Mouse (Mus musculus): ENCODE measurements around the gene Cd274.

DNA sequence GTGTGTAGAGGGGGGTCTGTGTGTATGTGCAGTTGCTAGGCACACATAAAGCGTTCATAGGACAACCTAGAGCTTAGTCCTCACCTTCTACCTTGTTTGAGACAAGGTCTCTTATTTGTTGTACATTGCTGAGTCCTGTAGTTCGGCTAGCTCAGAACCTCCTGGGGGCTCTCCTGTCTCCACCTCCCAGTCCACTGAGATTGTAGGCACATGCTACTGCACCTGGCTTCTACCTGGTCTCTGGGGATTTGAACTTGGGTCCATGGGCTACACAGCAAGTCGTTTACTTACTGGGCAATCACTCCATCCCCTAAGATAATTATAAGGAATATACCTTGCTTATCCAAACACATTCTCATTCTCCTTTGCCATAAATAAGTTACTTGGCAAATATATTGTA, 5.4 kb downstream of the Cd274 start:
- TF ChIP-seq IRF4 (IDR thresholded peaks at IDR 0.05; ENCODE audit: low read depth, low read length): 0 out of 2 replicates have a peak, but pooled peaks have one; percentile 9
- no peak for TF ChIP-seq RCOR1 (conservative IDR thresholded peaks at IDR 0.05; ENCODE audit: low read depth, low read length)
- TF ChIP-seq EP300 (IDR thresholded peaks at IDR 0.05; ENCODE audit: low read length): no peak
- no peak for TF ChIP-seq UBTF (IDR thresholded peaks at IDR 0.05; ENCODE audit: low read depth, low read length)
- no peak for TF ChIP-seq ZNF384 (IDR thresholded peaks at IDR 0.05; ENCODE audit: low read depth, low read length)
- no peak for TF ChIP-seq MEF2A (IDR thresholded peaks at IDR 0.05; ENCODE audit: borderline replicate concordance, low read depth, low read length)
